Mouse (Mus musculus) E14TG2a.4 (cell line): ENCODE data around the gene Sulf2.

ENCODE experiments used
- H3K27me3 ChIP-seq: 2 replicates; pipeline ENCODE4 v1.6.1; 2014; ENCODE audit warnings: low read length, control low read depth; ENCODE audit not compliant: insufficient read depth
- H3K36me3 ChIP-seq: 2 replicates; pipeline ENCODE4 v1.6.1; 2014; ENCODE audit warnings: low read length, control low read depth; ENCODE audit not compliant: insufficient read depth
- H3K4me1 ChIP-seq: replicated peaks from 2 replicates; pipeline ENCODE4 v1.6.1; 2014; ENCODE audit warnings: low read depth, low read length, control low read depth
- H3K4me3 ChIP-seq: replicated peaks from 2 replicates; pipeline ENCODE4 v1.5.1; 2014; ENCODE audit warnings: mild to moderate bottlenecking, low read length
- H3K9me3 ChIP-seq: 2 replicates; pipeline ENCODE4 v1.6.1; 2014; ENCODE audit warnings: low read length, control low read depth
- CTCF ChIP-seq: conservative IDR thresholded peaks from 2 replicates; pipeline ENCODE4 v1.5.1; 2014; ENCODE audit warnings: low read length
- NANOG ChIP-seq: IDR thresholded peaks from 2 replicates; pipeline ENCODE4 v1.6.1; 2014; ENCODE audit warnings: borderline replicate concordance, low read length, mixed read lengths
- POU5F1 ChIP-seq: IDR thresholded peaks from 2 replicates; pipeline ENCODE4 v1.6.1; 2014; ENCODE audit warnings: low read length, borderline replicate concordance

Gene Sulf2

DNA sequence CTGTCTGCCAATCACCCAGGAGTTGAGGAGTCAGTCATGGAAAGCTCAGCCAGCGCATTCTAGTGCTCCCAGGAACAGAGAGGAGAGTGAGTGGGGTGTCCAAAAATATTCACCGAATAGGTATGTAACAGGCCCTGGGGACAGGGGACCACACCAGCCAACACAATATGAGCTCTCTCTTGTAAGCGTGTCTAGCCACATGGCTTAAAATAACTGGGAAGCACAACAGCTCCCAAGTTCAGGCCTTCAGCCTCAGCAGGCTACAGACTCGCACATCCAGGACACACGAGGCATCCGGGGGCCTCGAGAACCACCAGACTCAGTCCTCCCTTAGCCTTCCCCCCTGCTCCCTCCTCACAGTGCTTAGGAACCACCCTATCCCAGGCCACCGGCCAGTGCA lies 6.0 kb downstream of the Sulf2 start:
- Histone ChIP-seq H3K9me3 (no peaks in the 10 kb centered on the region), H3K4me1 (peaks cover 92% of the 10 kb centered on the region), H3K4me3 (peak overlapping the region; percentile 39; the same call in 1 of the 2 replicates), H3K36me3 (peaks cover 57% of the 10 kb centered on the region), H3K27me3 (no peaks in the 10 kb centered on the region)
- no peak for TF ChIP-seq POU5F1

GRCm38 (mm10) chr2:166148672-166149332 lies 6.7 kb downstream of the Sulf2 start:
- Histone ChIP-seq H3K27me3 (no peaks in the 10 kb centered on the region), H3K36me3 (peaks cover 61% of the 10 kb centered on the region), H3K4me3 (peak overlapping the region; percentile 35), H3K4me1 (peaks cover 98% of the 10 kb centered on the region), H3K9me3 (no peaks in the 10 kb centered on the region)
- TF ChIP-seq CTCF = no peak
- no peak for TF ChIP-seq POU5F1
- TF ChIP-seq NANOG = no peak

GRCm38 (mm10) chr2:166147930-166148651 lies 7.4 kb downstream of the Sulf2 start:
- peak overlapping the region; percentile 39; the same call in 1 of the 2 replicates for H3K4me3 ChIP-seq
- H3K27me3 ChIP-seq = no peaks in the 10 kb centered on the region
- H3K9me3 ChIP-seq = no peaks in the 10 kb centered on the region
- peaks cover 61% of the 10 kb centered on the region for H3K36me3 ChIP-seq
- H3K4me1 ChIP-seq = peaks cover 99% of the 10 kb centered on the region
- TF ChIP-seq NANOG = no peak

DNA sequence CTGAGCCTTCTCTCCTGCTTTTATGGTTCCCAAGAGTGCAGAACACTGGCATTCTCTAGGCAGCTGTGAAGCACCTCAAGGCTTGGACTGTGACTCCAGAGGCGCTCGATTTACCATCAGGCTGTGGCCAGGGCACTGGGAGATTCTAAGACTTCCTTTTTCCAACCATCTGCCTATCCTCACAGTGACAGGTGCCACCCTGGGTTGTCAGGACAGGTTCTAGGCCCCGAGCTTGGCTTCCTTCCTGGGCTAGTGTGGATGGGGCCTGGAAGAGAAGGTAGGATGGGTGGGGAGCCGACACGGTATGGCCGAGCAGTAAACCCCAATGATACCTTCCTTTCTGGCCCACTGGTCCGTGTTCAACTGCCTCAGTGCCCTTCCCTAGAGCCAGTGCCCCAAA lies 9.0 kb downstream of the Sulf2 start:
- Histone ChIP-seq H3K27me3 (no peaks in the 10 kb centered on the region), H3K4me1 (peaks cover 98% of the 10 kb centered on the region), H3K4me3 (peak overlapping the region; percentile 24; the same call in 1 of the 2 replicates), H3K36me3 (peaks cover 54% of the 10 kb centered on the region), H3K9me3 (no peaks in the 10 kb centered on the region)
- TF ChIP-seq NANOG = no peak
- TF ChIP-seq POU5F1 = no peak
- no peak for TF ChIP-seq CTCF

DNA sequence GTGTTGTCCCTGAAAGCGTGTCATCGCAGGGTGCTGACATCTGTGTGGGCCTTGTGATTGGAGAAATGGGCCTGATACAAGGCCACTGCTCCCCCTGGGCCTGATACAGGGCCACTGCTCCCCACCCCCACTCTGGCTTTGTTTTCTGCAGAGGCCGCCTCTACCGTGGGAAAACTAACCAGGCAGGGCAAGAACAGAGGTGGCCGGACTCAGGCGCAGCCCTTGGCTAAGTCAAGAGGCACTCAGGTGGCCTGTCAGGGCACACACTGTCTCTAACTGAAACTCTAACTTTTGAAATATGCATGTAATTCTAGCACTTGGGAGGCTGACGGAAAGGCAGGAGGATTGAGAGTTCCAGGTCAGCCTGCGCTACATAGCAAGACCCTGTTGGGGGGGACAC lies 10.4 kb downstream of the Sulf2 start:
- Histone ChIP-seq H3K4me1 (peaks cover 98% of the 10 kb centered on the region), H3K27me3 (no peaks in the 10 kb centered on the region), H3K36me3 (peaks cover 46% of the 10 kb centered on the region), H3K9me3 (no peaks in the 10 kb centered on the region), H3K4me3 (peak overlapping the region; percentile 24)
- TF ChIP-seq POU5F1 (no peak), CTCF (no peak)

DNA sequence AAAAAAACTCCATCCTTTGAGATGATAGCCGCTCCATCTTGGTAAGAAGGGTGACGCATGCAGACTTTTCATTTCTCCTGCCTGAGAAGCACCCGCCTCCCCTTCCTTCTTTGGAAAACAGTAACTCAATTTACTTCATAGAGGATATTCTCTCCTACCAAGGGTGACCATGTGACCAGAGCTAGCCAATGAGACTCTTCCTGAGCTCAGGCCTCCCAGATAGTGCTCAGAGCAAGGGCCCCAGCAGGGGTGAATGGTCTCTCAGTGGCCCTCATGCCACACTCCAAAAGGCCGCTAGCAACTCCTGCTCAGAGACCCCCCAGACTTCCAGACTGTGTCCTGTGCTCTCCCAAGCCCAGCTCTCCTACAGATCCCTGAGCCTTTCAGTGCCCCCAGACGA lies 11.6 kb downstream of the Sulf2 start:
- H3K4me3 ChIP-seq = peak overlapping the region; percentile 75
- H3K9me3 ChIP-seq = no peaks in the 10 kb centered on the region
- peaks cover 53% of the 10 kb centered on the region for H3K36me3 ChIP-seq
- H3K4me1 ChIP-seq = peaks cover 97% of the 10 kb centered on the region
- H3K27me3 ChIP-seq = no peaks in the 10 kb centered on the region
- no peak for TF ChIP-seq CTCF

GRCm38 (mm10) chr2:166142561-166143112 lies 12.8 kb downstream of the Sulf2 start:
- TF ChIP-seq POU5F1 = no peak
- Histone ChIP-seq H3K4me1 (peaks cover 97% of the 10 kb centered on the region), H3K36me3 (peaks cover 59% of the 10 kb centered on the region), H3K4me3 (peak overlapping the region; percentile 75), H3K9me3 (no peaks in the 10 kb centered on the region), H3K27me3 (no peaks in the 10 kb centered on the region)

GRCm38 (mm10) chr2:166141910-166142309 lies 13.6 kb downstream of the Sulf2 start:
- Histone ChIP-seq H3K27me3 (no peaks in the 10 kb centered on the region), H3K4me1 (peaks cover 97% of the 10 kb centered on the region), H3K4me3 (peak overlapping the region; percentile 52), H3K9me3 (no peaks in the 10 kb centered on the region), H3K36me3 (peaks cover 56% of the 10 kb centered on the region)
- TF ChIP-seq POU5F1 = no peak
- no peak for TF ChIP-seq NANOG
- TF ChIP-seq CTCF = no peak

GRCm38 (mm10) chr2:166141039-166141438 lies 14.4 kb downstream of the Sulf2 start:
- peak overlapping the region; percentile 52 for H3K4me3 ChIP-seq
- peaks cover 52% of the 10 kb centered on the region for H3K36me3 ChIP-seq
- peaks cover 96% of the 10 kb centered on the region for H3K4me1 ChIP-seq
- no peaks in the 10 kb centered on the region for H3K27me3 ChIP-seq
- TF ChIP-seq CTCF = no peak
- TF ChIP-seq POU5F1 = no peak
- TF ChIP-seq NANOG = no peak
- H3K9me3 ChIP-seq = no peaks in the 10 kb centered on the region
